Mouse (Mus musculus) liver, adult 2 months (tissue): ENCODE measurements around the gene Fndc3b.

Source experiments
- CTCF ChIP-seq: fragments of 200-500 bp; IDR thresholded peaks from 2 replicates; pipeline ENCODE4 v1.5.1; 2011; ENCODE audit warnings: low read depth, low read length, control low read depth
- POLR2A ChIP-seq: fragments of 200-500 bp; IDR thresholded peaks from 2 replicates; pipeline ENCODE4 v1.6.1; 2011; ENCODE audit warnings: low read length, control low read depth; ENCODE audit not compliant: insufficient read depth; ENCODE audit errors: extremely low read depth

GRCm38 (mm10) chr3:27617237-27617499 lies 93.9 kb downstream of the Fndc3b start:
- no peak for TF ChIP-seq CTCF
- no peak for TF ChIP-seq POLR2A
